Mouse (Mus musculus) CH12.LX (cell line): ENCODE data around the gene Rhox7a. TPM values are rescaled to one million over a fixed set of nuclear protein-coding genes. Genes with fewer than 3 reads are reported as not detected.
A peak's percentile ranks its signal among the peaks of the same experiment; 100 is the strongest.

Experiments
- DNase-seq: peaks from one replicate; pipeline ENCODE4 v3.0.0-alpha.2; 2013; ENCODE audit errors: extremely low read depth
- H3K27ac ChIP-seq: 2 replicates; pipeline ENCODE4 v1.5.1; 2012; ENCODE audit warnings: low read depth, mild to moderate bottlenecking, control low read depth, moderate library complexity; ENCODE audit not compliant: insufficient read depth
- H3K27me3 ChIP-seq: replicated peaks from 2 replicates; pipeline ENCODE3; 2012; ENCODE audit warnings: inconsistent platforms
- H3K36me3 ChIP-seq, 2 experiments: replicated peaks in 1 of 2; 2 replicates each; pipeline versions ENCODE3 to v1.6.1; 2012; ENCODE audit warnings: inconsistent platforms in 1 of 2, low read length in 1 of 2, mild to moderate bottlenecking in 1 of 2, mixed read lengths in 1 of 2, moderate library complexity in 1 of 2; ENCODE audit not compliant: control insufficient read depth in 1 of 2, insufficient read depth in 1 of 2
- H3K4me1 ChIP-seq, 2 experiments: 2 replicates each; pipeline ENCODE4 v1.6.1; 2012; ENCODE audit warnings: inconsistent platforms in 1 of 2, moderate library complexity in 1 of 2; ENCODE audit not compliant: insufficient read depth in 2 of 2, control insufficient read depth in 1 of 2
- H3K4me2 ChIP-seq: 2 replicates; pipeline ENCODE4 v1.6.1; 2012; ENCODE audit warnings: low read depth, mild to moderate bottlenecking, control low read depth; ENCODE audit not compliant: poor library complexity, insufficient read depth, severe bottlenecking
- H3K4me3 ChIP-seq, 3 experiments: fragments of 150-350 bp in 1 of 3; sonication (generic) in 1 of 3; replicated peaks in 1 of 3; 2 replicates each; pipeline versions ENCODE3 to v1.5.1; 2011 to 2012; ENCODE audit warnings: low read depth in 2 of 3, low read length in 2 of 3, mild to moderate bottlenecking in 2 of 3, moderate library complexity in 2 of 3, control low read depth in 1 of 3, improper control_type of control experiment in 1 of 3, inconsistent platforms in 1 of 3, mixed read lengths in 1 of 3; ENCODE audit not compliant: poor library complexity in 1 of 3
- H3K79me2 ChIP-seq: replicated peaks from 2 replicates; pipeline ENCODE4 v1.6.1; 2012; ENCODE audit warnings: mild to moderate bottlenecking, moderate library complexity; ENCODE audit not compliant: control insufficient read depth, poor library complexity, insufficient read depth, severe bottlenecking; ENCODE audit errors: extremely low read depth
- H3K9ac ChIP-seq: 2 replicates; pipeline ENCODE4 v1.6.1; 2012; ENCODE audit warnings: low read depth, mild to moderate bottlenecking, control low read depth, moderate library complexity; ENCODE audit not compliant: insufficient read depth
- H3K9me3 ChIP-seq: replicated peaks from 2 replicates; pipeline ENCODE3; 2012; ENCODE audit warnings: low read length, inconsistent platforms, mixed read lengths
- BHLHE40 ChIP-seq: IDR thresholded peaks from 2 replicates; pipeline ENCODE4 v1.6.1; 2011; ENCODE audit warnings: mild to moderate bottlenecking, low read depth, low read length, improper control_type of control experiment
- CHD2 ChIP-seq: IDR thresholded peaks from 2 replicates; pipeline ENCODE4 v1.6.1; 2011; ENCODE audit warnings: low read length, improper control_type of control experiment
- E2F4 ChIP-seq: IDR thresholded peaks from 2 replicates; pipeline ENCODE4 v1.6.1; 2011; ENCODE audit warnings: low read depth, low read length, improper control_type of control experiment; ENCODE audit not compliant: insufficient replicate concordance
- ELF1 ChIP-seq: IDR thresholded peaks from 2 replicates; pipeline ENCODE4 v1.6.1; 2014; ENCODE audit warnings: low read depth, mild to moderate bottlenecking, inconsistent platforms, low read length, improper control_type of control experiment
- ETS1 ChIP-seq: conservative IDR thresholded peaks from 2 replicates; pipeline ENCODE4 v1.6.1; 2012; ENCODE audit warnings: low read depth, mild to moderate bottlenecking, inconsistent platforms, low read length, improper control_type of control experiment, moderate library complexity
- JUN ChIP-seq: IDR thresholded peaks from 2 replicates; pipeline ENCODE4 v1.6.1; 2011; ENCODE audit warnings: low read depth, mild to moderate bottlenecking, low read length, improper control_type of control experiment, moderate library complexity; ENCODE audit not compliant: insufficient read depth
- JUND ChIP-seq: conservative IDR thresholded peaks from 2 replicates; pipeline ENCODE4 v1.6.1; 2011; ENCODE audit warnings: low read depth, low read length, improper control_type of control experiment
- MAX ChIP-seq: IDR thresholded peaks from 2 replicates; pipeline ENCODE4 v1.6.1; 2011; ENCODE audit warnings: low read length, improper control_type of control experiment
- PAX5 ChIP-seq: IDR thresholded peaks from 2 replicates; pipeline ENCODE4 v1.6.1; 2012; ENCODE audit warnings: low read length, inconsistent platforms, mixed read lengths
- RAD21 ChIP-seq: IDR thresholded peaks from 2 replicates; pipeline ENCODE4 v1.6.1; 2011; ENCODE audit warnings: low read depth, mild to moderate bottlenecking, low read length, improper control_type of control experiment, moderate library complexity
- RCOR1 ChIP-seq: conservative IDR thresholded peaks from 2 replicates; pipeline ENCODE4 v1.6.1; 2012; ENCODE audit warnings: low read depth, mild to moderate bottlenecking, inconsistent platforms, low read length, improper control_type of control experiment
- ZMIZ1 ChIP-seq: IDR thresholded peaks from 2 replicates; pipeline ENCODE4 v1.6.1; 2012; ENCODE audit warnings: low read depth, mild to moderate bottlenecking, inconsistent platforms, low read length, improper control_type of control experiment
- ZNF384 ChIP-seq: IDR thresholded peaks from 2 replicates; pipeline ENCODE4 v1.6.1; 2012; ENCODE audit warnings: low read depth, low read length, improper control_type of control experiment, inconsistent platforms
- dilution Hi-C: fragments of 300-500 bp; cut with MboI; formaldehyde crosslinking; loops from 2 replicates; pipeline ENCODE4 v1.14.3; 2020; ENCODE audit warnings: low sequenced_read_pairs; ENCODE audit not compliant: extremely low pct_unique_long_range_greater_than_20kb, extremely low pct_ligation_motif_present
- in situ Hi-C: fragments of 300-500 bp; cut with MboI; formaldehyde crosslinking; loops from 3 replicates; pipeline ENCODE4 v1.14.3; 2019; ENCODE audit warnings: low sequenced_read_pairs, low pct_ligation_motif_present, low pct_unique_long_range_greater_than_20kb, mixed read lengths
- polyA plus RNA-seq: library from polyadenylated mRNA; unstranded; fragments of >175 nt; gene quantifications from 2 replicates; pipeline ENCODE4 v1.2.1, GENCODE M21; 2012; ENCODE audit warnings: low read depth; ENCODE audit not compliant: insufficient read length
- total RNA-seq, 2 experiments: library from RNA; depleted of rRNA; stranded (reverse); fragments of 300-350 nt in 1 of 2; fragments of >200 nt in 1 of 2; gene quantifications; 2 replicates each; pipeline ENCODE4 v1.2.3; 2012 to 2014

Gene Rhox7a
- total and polyA plus RNA-seq, 3 experiments = not detected

DNA sequence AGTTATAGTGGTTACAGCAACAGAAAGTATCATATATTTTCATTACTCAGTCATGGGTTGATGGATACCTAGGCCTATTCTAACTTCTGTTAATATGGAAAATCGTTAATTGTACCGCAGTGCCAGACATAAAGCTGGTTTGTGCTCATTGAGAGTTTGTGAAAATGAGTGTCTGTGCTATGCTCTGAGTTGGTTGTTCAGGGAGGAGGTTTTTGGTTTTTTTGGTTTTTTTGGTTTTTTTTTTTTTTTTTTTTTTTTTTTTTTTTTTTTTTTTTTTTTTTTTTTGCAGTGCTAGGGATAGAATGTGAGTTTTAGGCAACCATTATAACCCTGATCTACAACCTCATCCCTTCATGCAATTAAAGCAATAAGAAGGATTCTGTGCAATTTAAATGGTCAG, 40.2 kb downstream of the Rhox7a start:
- Histone ChIP-seq H3K4me3 (no peak overlapping the region), H3K27me3 (no peaks in the 10 kb centered on the region), H3K9ac (no peak overlapping the region), H3K79me2 (no peaks in the 10 kb centered on the region), H3K4me1 (no peaks in the 10 kb centered on the region), H3K36me3 (no peaks in the 10 kb centered on the region), H3K9me3 (no peaks in the 10 kb centered on the region), H3K4me2 (no peak overlapping the region), H3K27ac (no peak overlapping the region)
- dilution Hi-C loops = no loop called here
- no peak for DNase-seq
- in situ Hi-C loops = no loop called here
- TF ChIP-seq RAD21 (no peak), JUND (no peak), ZNF384 (peak; percentile 56; the same call in 1 of the 2 replicates)

GRCm38 (mm10) chrX:37878844-37879243, 47.4 kb downstream of the Rhox7a start, which contains the start of gene Rhox8:
TSS of gene Rhox8 (minus strand) at chrX:37878944.
- H3K27me3 ChIP-seq = no peaks in the 10 kb centered on the region
- no peaks in the 10 kb centered on the region for H3K36me3 ChIP-seq
- dilution Hi-C loops = no loop called here
- in situ Hi-C loops = no loop called here
- no peaks in the 10 kb centered on the region for H3K4me1 ChIP-seq
- TF ChIP-seq ELF1 (no peak), RAD21 (no peak), ZMIZ1 (no peak), RCOR1 (no peak), BHLHE40 (no peak), JUN (no peak), ETS1 (no peak), PAX5 (no peak), MAX (no peak), CHD2 (no peak), E2F4 (no peak)
- H3K79me2 ChIP-seq = no peaks in the 10 kb centered on the region
- no peaks in the 10 kb centered on the region for H3K9me3 ChIP-seq
- H3K9ac ChIP-seq = no peak within 1 kb of the TSS
- no peak within 1 kb of the TSS for H3K4me3 ChIP-seq
- H3K4me2 ChIP-seq = no peak within 1 kb of the TSS
- DNase-seq = no peak
- no peak within 1 kb of the TSS for H3K27ac ChIP-seq

Other genes starting within 250 kb of the Rhox7a start
- not detected in 2 replicates for gene Rhox4f, start 224.0 kb upstream of the Rhox7a start, total RNA-seq (2012; rRNA removed)
- not detected in 2 replicates for gene Rhox4f, start 224.0 kb upstream of the Rhox7a start, total RNA-seq (2014; rRNA removed)
- not detected in 2 replicates for gene Rhox4f, start 224.0 kb upstream of the Rhox7a start, polyA plus RNA-seq
- gene Rhox3g, start 203.1 kb upstream of the Rhox7a start, total RNA-seq (2012; rRNA removed) = not detected in 2 replicates
- gene Rhox3g, start 203.1 kb upstream of the Rhox7a start, total RNA-seq (2014; rRNA removed) = not detected in 2 replicates
- gene Rhox3g, start 203.1 kb upstream of the Rhox7a start, polyA plus RNA-seq = not detected in 2 replicates
- gene Rhox2g, start 188.2 kb upstream of the Rhox7a start, total RNA-seq (2012; rRNA removed) = not detected in 2 replicates
- not detected in 2 replicates for gene Rhox2g, start 188.2 kb upstream of the Rhox7a start, total RNA-seq (2014; rRNA removed)
- gene Rhox2g, start 188.2 kb upstream of the Rhox7a start, polyA plus RNA-seq = 0.56 and 0.84 TPM in 2 replicates
- 0.13 TPM in 1 of 2 replicates, not detected in the other for gene Rhox4g, start 180.4 kb upstream of the Rhox7a start, total RNA-seq (2012; rRNA removed)
- gene Rhox4g, start 180.4 kb upstream of the Rhox7a start, total RNA-seq (2014; rRNA removed) = not detected in 2 replicates
- not detected in 2 replicates for gene Rhox4g, start 180.4 kb upstream of the Rhox7a start, polyA plus RNA-seq
- gene Rhox3h, start 162.9 kb upstream of the Rhox7a start, total RNA-seq (2012; rRNA removed) = not detected in 2 replicates
- gene Rhox3h, start 162.9 kb upstream of the Rhox7a start, total RNA-seq (2014; rRNA removed) = not detected in 2 replicates
- not detected in 2 replicates for gene Rhox3h, start 162.9 kb upstream of the Rhox7a start, polyA plus RNA-seq
- 1.4 and 2.1 TPM in 2 replicates for gene Rhox2h, start 158.4 kb upstream of the Rhox7a start, total RNA-seq (2012; rRNA removed)
- 0.90 and 0.95 TPM in 2 replicates for gene Rhox2h, start 158.4 kb upstream of the Rhox7a start, total RNA-seq (2014; rRNA removed)
- gene Rhox2h, start 158.4 kb upstream of the Rhox7a start, polyA plus RNA-seq = 0.87 and 1.5 TPM in 2 replicates
- 771 and 814 TPM in 2 replicates for gene Rhox5, start 26.8 kb upstream of the Rhox7a start, total RNA-seq (2012; rRNA removed)
- 67.3 and 73.6 TPM in 2 replicates for gene Rhox5, start 26.8 kb upstream of the Rhox7a start, total RNA-seq (2014; rRNA removed)
- gene Rhox5, start 26.8 kb upstream of the Rhox7a start, polyA plus RNA-seq = 164 and 235 TPM in 2 replicates
- not detected in 2 replicates for gene Rhox6, start 4.8 kb upstream of the Rhox7a start, total RNA-seq (2012; rRNA removed)
- gene Rhox6, start 4.8 kb upstream of the Rhox7a start, total RNA-seq (2014; rRNA removed) = not detected in 2 replicates
- not detected in 2 replicates for gene Rhox6, start 4.8 kb upstream of the Rhox7a start, polyA plus RNA-seq
- not detected in 2 replicates for gene Rhox8, start 47.3 kb downstream of the Rhox7a start, total RNA-seq (2012; rRNA removed)
- not detected in 2 replicates for gene Rhox8, start 47.3 kb downstream of the Rhox7a start, total RNA-seq (2014; rRNA removed)
- 0.31 TPM in 1 of 2 replicates, not detected in the other for gene Rhox8, start 47.3 kb downstream of the Rhox7a start, polyA plus RNA-seq
- not detected in 2 replicates for gene Rhox7b, start 65.5 kb downstream of the Rhox7a start, total RNA-seq (2012; rRNA removed)
- gene Rhox7b, start 65.5 kb downstream of the Rhox7a start, total RNA-seq (2014; rRNA removed) = not detected in 2 replicates
- gene Rhox7b, start 65.5 kb downstream of the Rhox7a start, polyA plus RNA-seq = not detected in 2 replicates
- not detected in 2 replicates for gene Rhox9, start 70.1 kb downstream of the Rhox7a start, total RNA-seq (2012; rRNA removed)
- gene Rhox9, start 70.1 kb downstream of the Rhox7a start, total RNA-seq (2014; rRNA removed) = not detected in 2 replicates
- not detected in 2 replicates for gene Rhox9, start 70.1 kb downstream of the Rhox7a start, polyA plus RNA-seq
- gene Btg1-ps1, start 187.1 kb downstream of the Rhox7a start, total RNA-seq (2012; rRNA removed) = not detected in 2 replicates
- gene Btg1-ps1, start 187.1 kb downstream of the Rhox7a start, total RNA-seq (2014; rRNA removed) = not detected in 2 replicates
- not detected in 2 replicates for gene Btg1-ps1, start 187.1 kb downstream of the Rhox7a start, polyA plus RNA-seq
- not detected in 2 replicates for gene Btg1-ps2, start 211.4 kb downstream of the Rhox7a start, total RNA-seq (2012; rRNA removed)
- gene Btg1-ps2, start 211.4 kb downstream of the Rhox7a start, total RNA-seq (2014; rRNA removed) = not detected in 2 replicates
- gene Btg1-ps2, start 211.4 kb downstream of the Rhox7a start, polyA plus RNA-seq = not detected in 2 replicates
- gene Rhox10, start 234.8 kb downstream of the Rhox7a start, total RNA-seq (2012; rRNA removed) = not detected in 2 replicates
- gene Rhox10, start 234.8 kb downstream of the Rhox7a start, total RNA-seq (2014; rRNA removed) = not detected in 2 replicates
- gene Rhox10, start 234.8 kb downstream of the Rhox7a start, polyA plus RNA-seq = not detected in 2 replicates